Mouse (Mus musculus) MEL (cell line): ENCODE results near the gene Tnk2. TPM values are rescaled to one million over a fixed set of nuclear protein-coding genes. Genes with fewer than 3 reads are reported as not detected.

Source experiments
- DNase-seq: peaks from one replicate; pipeline ENCODE4 v3.0.0; 2011; ENCODE audit warnings: low read depth, low spot score
- H3K27ac ChIP-seq: 2 replicates; pipeline ENCODE4 v1.5.1; 2012; ENCODE audit warnings: low read depth, mild to moderate bottlenecking, control low read depth, low read length, moderate library complexity; ENCODE audit not compliant: control insufficient read depth
- H3K27me3 ChIP-seq, 2 experiments: fragments of 150-350 bp in 1 of 2; sonication (generic) in 1 of 2; 2 replicates each; pipeline ENCODE4 v1.6.1; 2012; ENCODE audit warnings: low read length in 2 of 2, mild to moderate bottlenecking in 2 of 2, improper control_type of control experiment in 1 of 2, moderate library complexity in 1 of 2; ENCODE audit not compliant: insufficient read depth in 2 of 2, control insufficient read depth in 1 of 2
- H3K36me3 ChIP-seq, 2 experiments: 2 replicates each; pipeline ENCODE4 v1.6.1; 2012 to 2014; ENCODE audit warnings: low read length in 2 of 2, improper control_type of control experiment in 1 of 2, inconsistent platforms in 1 of 2, mild to moderate bottlenecking in 1 of 2; ENCODE audit not compliant: insufficient read depth in 2 of 2, control insufficient read depth in 1 of 2
- H3K4me1 ChIP-seq, 2 experiments: fragments of 150-350 bp in 1 of 2; sonication (generic) in 1 of 2; 2 replicates each; pipeline ENCODE4 v1.6.1; 2012; ENCODE audit warnings: low read length in 2 of 2, improper control_type of control experiment in 1 of 2, mild to moderate bottlenecking in 1 of 2; ENCODE audit not compliant: insufficient read depth in 2 of 2, control insufficient read depth in 1 of 2
- H3K4me3 ChIP-seq, 2 experiments: fragments of 150-350 bp in 1 of 2; sonication (generic) in 1 of 2; 2 replicates each; pipeline ENCODE4 v1.5.1; 2012; ENCODE audit warnings: low read depth in 2 of 2, low read length in 2 of 2, mild to moderate bottlenecking in 2 of 2, moderate library complexity in 2 of 2, control low read depth in 1 of 2, improper control_type of control experiment in 1 of 2; ENCODE audit not compliant: control insufficient read depth in 1 of 2, insufficient read depth in 1 of 2
- H3K79me2 ChIP-seq: 2 replicates; pipeline ENCODE4 v1.6.1; 2012; ENCODE audit warnings: mild to moderate bottlenecking, low read length, moderate library complexity; ENCODE audit not compliant: control insufficient read depth, poor library complexity, insufficient read depth
- H3K9ac ChIP-seq: 2 replicates; pipeline ENCODE4 v1.6.1; 2012; ENCODE audit warnings: low read depth, mild to moderate bottlenecking, control low read depth, low read length, moderate library complexity; ENCODE audit not compliant: control insufficient read depth, poor library complexity, severe bottlenecking
- H3K9me3 ChIP-seq: fragments of 150-350 bp; sonication (generic); replicated peaks from 2 replicates; pipeline ENCODE4 v1.6.1; 2012; ENCODE audit warnings: mild to moderate bottlenecking, low read length, improper control_type of control experiment, moderate library complexity; ENCODE audit not compliant: insufficient read depth
- BHLHE40 ChIP-seq: IDR thresholded peaks from 2 replicates; pipeline ENCODE4 v1.6.1; 2012; ENCODE audit warnings: low read depth, mild to moderate bottlenecking, inconsistent platforms, low read length, improper control_type of control experiment, borderline replicate concordance
- CHD1 ChIP-seq: IDR thresholded peaks from 2 replicates; pipeline ENCODE4 v1.6.1; 2012; ENCODE audit warnings: low read depth, mild to moderate bottlenecking, inconsistent platforms, low read length, improper control_type of control experiment
- E2F4 ChIP-seq: IDR thresholded peaks from 2 replicates; pipeline ENCODE4 v1.6.1; 2011; ENCODE audit warnings: low read depth, low read length, improper control_type of control experiment, borderline replicate concordance
- GATA1 ChIP-seq: IDR thresholded peaks from 2 replicates; pipeline ENCODE4 v1.6.1; 2011; ENCODE audit warnings: low read depth, low read length, improper control_type of control experiment
- MAFK ChIP-seq: IDR thresholded peaks from 2 replicates; pipeline ENCODE4 v1.6.1; 2011; ENCODE audit warnings: low read depth, mild to moderate bottlenecking, low read length, improper control_type of control experiment, borderline replicate concordance
- MAX ChIP-seq: IDR thresholded peaks from 2 replicates; pipeline ENCODE4 v1.6.1; 2011; ENCODE audit warnings: low read length, improper control_type of control experiment
- MEF2A ChIP-seq: IDR thresholded peaks from 2 replicates; pipeline ENCODE4 v1.6.1; 2014; ENCODE audit warnings: low read depth, mild to moderate bottlenecking, inconsistent platforms, low read length, improper control_type of control experiment; ENCODE audit not compliant: poor library complexity, insufficient replicate concordance, severe bottlenecking; ENCODE audit errors: extremely low read depth
- MXI1 ChIP-seq: IDR thresholded peaks from 2 replicates; pipeline ENCODE4 v1.6.1; 2011; ENCODE audit warnings: mild to moderate bottlenecking, low read depth, low read length, improper control_type of control experiment
- RAD21 ChIP-seq: IDR thresholded peaks from 2 replicates; pipeline ENCODE4 v1.6.1; 2011; ENCODE audit warnings: mild to moderate bottlenecking, low read depth, low read length, improper control_type of control experiment
- TAL1 ChIP-seq: IDR thresholded peaks from 2 replicates; pipeline ENCODE4 v1.6.1; 2012; ENCODE audit warnings: mild to moderate bottlenecking, inconsistent platforms, low read length, moderate library complexity, mixed read lengths
- UBTF ChIP-seq: IDR thresholded peaks from 2 replicates; pipeline ENCODE4 v1.6.1; 2012; ENCODE audit warnings: low read depth, mild to moderate bottlenecking, inconsistent platforms, low read length, improper control_type of control experiment, moderate library complexity, borderline replicate concordance; ENCODE audit not compliant: insufficient read depth
- USF1 ChIP-seq: IDR thresholded peaks from 2 replicates; pipeline ENCODE4 v1.6.1; 2014; ENCODE audit warnings: low read depth, mild to moderate bottlenecking, inconsistent platforms, low read length, improper control_type of control experiment, moderate library complexity
- ZKSCAN1 ChIP-seq: IDR thresholded peaks from 2 replicates; pipeline ENCODE4 v1.6.1; 2012; ENCODE audit warnings: low read depth, mild to moderate bottlenecking, inconsistent platforms, low read length, improper control_type of control experiment, moderate library complexity
- polyA plus RNA-seq, 2 experiments: library from polyadenylated mRNA; stranded (reverse) in 1 of 2; unstranded in 1 of 2; fragments of >175 nt in 1 of 2; fragments of >200 nt in 1 of 2; gene quantifications; 2 replicates each; pipeline versions ENCODE4 v1.2.1 to v1.2.4; 2012; ENCODE audit warnings: low replicate concordance in 2 of 2, low read depth in 1 of 2; ENCODE audit not compliant: insufficient read length in 2 of 2, insufficient read depth in 1 of 2, missing spikeins in 1 of 2
- total RNA-seq: library from RNA; depleted of rRNA; stranded (reverse); fragments of 300-350 nt; gene quantifications from 2 replicates; pipeline ENCODE4 v1.2.3, GENCODE M21; 2012

The Tnk2 gene
- total and polyA plus RNA-seq, 3 experiments = 34.8 to 77.0 TPM; not detected in 1

GRCm38 (mm10) chr16:32660557-32661321 is 17.1 kb downstream of the Tnk2 start:
- Histone ChIP-seq H3K9ac (no peak overlapping the region), H3K27ac (no peak overlapping the region)
- no peak for TF ChIP-seq MXI1
- TF ChIP-seq ZKSCAN1 = no peak
- TF ChIP-seq MEF2A = no peak
- no peak for TF ChIP-seq CHD1
- TF ChIP-seq E2F4 = no peak
- TF ChIP-seq RAD21 = no peak
- TF ChIP-seq BHLHE40 = no peak
- TF ChIP-seq TAL1 = no peak
- TF ChIP-seq USF1 = no peak
- no peak for TF ChIP-seq MAFK
- TF ChIP-seq MAX = no peak
- TF ChIP-seq GATA1 = no peak
- TF ChIP-seq UBTF = no peak

GRCm38 (mm10) chr16:32661493-32661921 is 17.8 kb downstream of the Tnk2 start:
- no peak for TF ChIP-seq ZKSCAN1
- Histone ChIP-seq H3K9ac (no peak overlapping the region), H3K9me3 (no peaks in the 10 kb centered on the region), H3K4me1 (peaks cover 7 to 23% of the 10 kb centered on the region in 2 experiments), H3K27me3 (no peaks in the 10 kb centered on the region), H3K4me3 (no peak overlapping the region), H3K79me2 (no peaks in the 10 kb centered on the region; the same call in 1 of the 2 replicates), H3K27ac (no peak overlapping the region), H3K36me3 (peaks cover 0 to 21% of the 10 kb centered on the region in 2 experiments; a peak in 2 of 4 replicates)
- no peak for DNase-seq

More at GRCm38 (mm10) chr16:32660557-32661321, 17.1 kb downstream of the Tnk2 start:
- Histone ChIP-seq H3K4me1 (peaks cover 6 to 19% of the 10 kb centered on the region in 2 experiments), H3K27me3 (no peaks in the 10 kb centered on the region), H3K9me3 (no peaks in the 10 kb centered on the region), H3K79me2 (no peaks in the 10 kb centered on the region; the same call in 1 of the 2 replicates), H3K36me3 (peaks cover 0 to 18% of the 10 kb centered on the region in 2 experiments; a peak in 2 of 4 replicates), H3K4me3 (no peak overlapping the region)
- no peak for DNase-seq
